Mouse (Mus musculus): ENCODE measurements around the gene Synpo2l. TPM values are rescaled to one million over a fixed set of nuclear protein-coding genes. Genes with fewer than 3 reads are reported as not detected.
"Not testable (repeated sequence)": the region's sequence is repeated elsewhere in the genome, so short reads cannot be mapped to it uniquely, and the experiment has no call there.

Synpo2l gene
- polyA plus RNA-seq, 1 experiment: 0.13 TPM

GRCm38 (mm10) chr14:20638702-20639101 is 29.5 kb downstream of the Synpo2l start:
- no peak overlapping the region for H3K27ac ChIP-seq (ENCODE audit: insufficient read depth, low read length)
- TF ChIP-seq POLR2A (IDR thresholded peaks at IDR 0.05; ENCODE audit: borderline replicate concordance, insufficient read depth, low read length) (no peak), CTCF (IDR thresholded peaks at IDR 0.05; ENCODE audit: borderline replicate concordance, insufficient read depth, low read depth, low read length) (no peak)
- H3K4me1 ChIP-seq (ENCODE audit: control insufficient read depth, insufficient read depth, low read length): no peaks in the 10 kb centered on the region
- no peak for DNase-seq
- no peak overlapping the region for H3K4me3 ChIP-seq (replicated peaks; ENCODE audit: insufficient read depth, low read depth, low read length)
- H3K27me3 ChIP-seq (ENCODE audit: control insufficient read depth, insufficient read depth, low read length): no peaks in the 10 kb centered on the region
- 89% methylated on average over 6 of the region's 6 CpGs for WGBS

GRCm38 (mm10) chr14:20637818-20638574 is 30.2 kb downstream of the Synpo2l start:
- no peak for DNase-seq
- Histone ChIP-seq H3K27me3 (ENCODE audit: control insufficient read depth, insufficient read depth, low read length) (no peaks in the 10 kb centered on the region), H3K4me1 (ENCODE audit: control insufficient read depth, insufficient read depth, low read length) (no peaks in the 10 kb centered on the region), H3K4me3 (replicated peaks; ENCODE audit: insufficient read depth, low read depth, low read length) (no peak overlapping the region), H3K27ac (ENCODE audit: insufficient read depth, low read length) (no peak overlapping the region)
- WGBS: 82% methylated on average over 2 of the region's 2 CpGs
- TF ChIP-seq CTCF (IDR thresholded peaks at IDR 0.05; ENCODE audit: borderline replicate concordance, insufficient read depth, low read depth, low read length): no peak
- TF ChIP-seq POLR2A (IDR thresholded peaks at IDR 0.05; ENCODE audit: borderline replicate concordance, insufficient read depth, low read length): no peak

GRCm38 (mm10) chr14:20636968-20637367 is 31.2 kb downstream of the Synpo2l start:
- not testable (repeated sequence) for H3K4me3 ChIP-seq (replicated peaks; ENCODE audit: insufficient read depth, low read depth, low read length)
- WGBS: 91% methylated on average over 3 of the region's 3 CpGs

DNA sequence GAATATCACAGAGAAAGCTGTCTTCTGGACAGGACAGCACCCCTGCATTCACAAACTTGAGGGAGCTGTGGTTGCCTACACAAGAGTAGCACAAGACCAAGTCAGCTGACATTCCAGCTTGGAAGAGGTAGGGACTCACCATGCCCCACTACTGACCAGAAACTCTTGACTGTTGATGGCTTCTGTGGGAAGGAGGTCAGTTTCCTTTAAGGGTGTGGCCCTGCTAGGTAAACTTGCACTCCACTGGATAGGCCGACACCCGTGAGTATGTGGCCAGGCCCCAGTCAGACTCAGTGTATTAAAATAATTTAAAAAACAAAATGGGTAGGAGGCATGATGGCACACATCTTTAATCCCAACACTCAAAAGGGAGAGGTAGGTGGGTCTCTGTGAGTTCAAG is 32.6 kb downstream of the Synpo2l start:
- TF ChIP-seq POLR2A (IDR thresholded peaks at IDR 0.05; ENCODE audit: borderline replicate concordance, insufficient read depth, low read length) (no peak), CTCF (IDR thresholded peaks at IDR 0.05; ENCODE audit: borderline replicate concordance, insufficient read depth, low read depth, low read length) (no peak)
- H3K27me3 ChIP-seq (ENCODE audit: control insufficient read depth, insufficient read depth, low read length): no peaks in the 10 kb centered on the region
- no peak overlapping the region for H3K27ac ChIP-seq (ENCODE audit: insufficient read depth, low read length)
- DNase-seq: no peak
- no peaks in the 10 kb centered on the region for H3K4me1 ChIP-seq (ENCODE audit: control insufficient read depth, insufficient read depth, low read length)
- no peak overlapping the region for H3K4me3 ChIP-seq (replicated peaks; ENCODE audit: insufficient read depth, low read depth, low read length)
- 97% methylated on average over 2 of the region's 2 CpGs for WGBS

More at GRCm38 (mm10) chr14:20636968-20637367, 31.2 kb downstream of the Synpo2l start:
- DNase-seq; H3K27me3 ChIP-seq (ENCODE audit: control insufficient read depth, insufficient read depth, low read length); H3K27ac ChIP-seq (ENCODE audit: insufficient read depth, low read length); H3K4me1 ChIP-seq (ENCODE audit: control insufficient read depth, insufficient read depth, low read length): not testable (repeated sequence)

GRCm38 (mm10) chr14:20631253-20631652 is 36.9 kb downstream of the Synpo2l start:
- Histone ChIP-seq H3K27ac (ENCODE audit: insufficient read depth, low read length) (no peak overlapping the region), H3K4me3 (replicated peaks; ENCODE audit: insufficient read depth, low read depth, low read length) (no peak overlapping the region)
- 72% methylated on average over 4 of the region's 4 CpGs for WGBS

DNA sequence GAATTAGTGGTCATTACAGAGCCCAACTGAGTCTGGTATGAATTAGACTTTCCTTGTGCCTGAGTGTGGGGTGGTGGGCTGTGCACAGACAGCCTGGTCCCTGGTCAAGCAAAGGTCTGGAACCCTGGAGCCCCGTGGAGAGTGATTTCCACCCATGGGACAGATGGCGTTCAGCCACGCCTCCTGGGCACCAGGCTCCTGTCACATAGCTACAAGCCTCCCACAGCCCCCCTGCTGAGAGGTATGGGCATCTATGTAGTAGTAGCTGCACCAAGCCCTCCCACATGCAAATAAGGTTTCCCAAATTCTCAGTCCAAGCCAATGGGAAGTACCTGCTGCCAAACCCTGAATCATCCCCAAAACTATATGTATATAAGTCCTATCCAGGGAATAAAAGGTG is 41.2 kb downstream of the Synpo2l start:
- TF ChIP-seq POLR2A (IDR thresholded peaks at IDR 0.05; ENCODE audit: borderline replicate concordance, insufficient read depth, low read length) (no peak), CTCF (IDR thresholded peaks at IDR 0.05; ENCODE audit: borderline replicate concordance, insufficient read depth, low read depth, low read length) (no peak)
- DNase-seq: peak; percentile 28 to 41
- H3K27ac ChIP-seq (ENCODE audit: insufficient read depth, low read length): no peak overlapping the region
- no peaks in the 10 kb centered on the region for H3K4me1 ChIP-seq (ENCODE audit: control insufficient read depth, insufficient read depth, low read length)
- no peak overlapping the region for H3K4me3 ChIP-seq (replicated peaks; ENCODE audit: insufficient read depth, low read depth, low read length)
- 24% methylated on average over 3 of the region's 3 CpGs for WGBS
- no peaks in the 10 kb centered on the region for H3K27me3 ChIP-seq (ENCODE audit: control insufficient read depth, insufficient read depth, low read length)

More at GRCm38 (mm10) chr14:20631253-20631652, 36.9 kb downstream of the Synpo2l start:
- no peak for DNase-seq
- H3K27me3 ChIP-seq (ENCODE audit: control insufficient read depth, insufficient read depth, low read length): no peaks in the 10 kb centered on the region
- no peaks in the 10 kb centered on the region for H3K4me1 ChIP-seq (ENCODE audit: control insufficient read depth, insufficient read depth, low read length)
- TF ChIP-seq CTCF (IDR thresholded peaks at IDR 0.05; ENCODE audit: borderline replicate concordance, insufficient read depth, low read depth, low read length) (no peak), POLR2A (IDR thresholded peaks at IDR 0.05; ENCODE audit: borderline replicate concordance, insufficient read depth, low read length) (no peak)

- 68% methylated on average over 2 of the region's 2 CpGs for WGBS
- H3K4me1 ChIP-seq (ENCODE audit: control insufficient read depth, insufficient read depth, low read length): no peaks in the 10 kb centered on the region
- H3K27ac ChIP-seq (ENCODE audit: insufficient read depth, low read length): no peak overlapping the region
- TF ChIP-seq CTCF (IDR thresholded peaks at IDR 0.05; ENCODE audit: borderline replicate concordance, insufficient read depth, low read depth, low read length) (no peak), POLR2A (IDR thresholded peaks at IDR 0.05; ENCODE audit: borderline replicate concordance, insufficient read depth, low read length) (no peak)
- no peaks in the 10 kb centered on the region for H3K27me3 ChIP-seq (ENCODE audit: control insufficient read depth, insufficient read depth, low read length)
- no peak overlapping the region for H3K4me3 ChIP-seq (replicated peaks; ENCODE audit: insufficient read depth, low read depth, low read length)
- DNase-seq: no peak
These were observed 41.7 kb downstream of the Synpo2l start for GRCm38 (mm10) chr14:20626447-20626846.

DNA sequence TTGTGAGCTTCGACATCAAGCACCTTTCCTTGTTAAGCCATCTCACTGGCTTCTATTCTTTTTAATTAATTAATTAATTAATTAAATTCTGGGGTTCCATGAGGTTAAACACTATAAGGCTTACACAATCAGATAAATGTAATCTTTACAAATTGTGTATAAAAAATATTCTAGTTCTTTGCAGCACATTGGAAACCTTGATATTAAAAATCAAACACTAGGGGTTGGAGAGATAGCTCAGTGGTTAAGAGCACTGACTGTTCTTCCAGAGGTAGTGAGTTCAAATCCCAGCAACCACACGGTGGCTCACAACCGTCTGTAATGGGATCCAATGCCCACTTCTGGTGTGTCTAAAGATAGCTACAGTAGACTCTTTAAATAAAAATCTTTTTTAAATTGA is 45.2 kb downstream of the Synpo2l start:
- TF ChIP-seq POLR2A (IDR thresholded peaks at IDR 0.05; ENCODE audit: borderline replicate concordance, insufficient read depth, low read length) (no peak), CTCF (IDR thresholded peaks at IDR 0.05; ENCODE audit: borderline replicate concordance, insufficient read depth, low read depth, low read length) (no peak)
- no peaks in the 10 kb centered on the region for H3K4me1 ChIP-seq (ENCODE audit: control insufficient read depth, insufficient read depth, low read length)

More for the DNA sequence above, 45.2 kb downstream of the Synpo2l start:
- WGBS: 86% methylated on average over 3 of the region's 3 CpGs
- DNase-seq: no peak
- Histone ChIP-seq H3K4me3 (replicated peaks; ENCODE audit: insufficient read depth, low read depth, low read length) (no peak overlapping the region), H3K27me3 (ENCODE audit: control insufficient read depth, insufficient read depth, low read length) (no peaks in the 10 kb centered on the region), H3K27ac (ENCODE audit: insufficient read depth, low read length) (no peak overlapping the region)
